Mouse (Mus musculus) liver, adult 2 months (tissue): ENCODE data around the gene Cd209e. TPM values are rescaled to one million over a fixed set of nuclear protein-coding genes. Genes with fewer than 3 reads are reported as not detected.
"Not testable (repeated sequence)": the region's sequence is repeated elsewhere in the genome, so short reads cannot be mapped to it uniquely, and the experiment has no call there.

ENCODE experiments used
- DNase-seq: peaks from one replicate; pipeline ENCODE4 v3.0.0-alpha.2; 2011; ENCODE audit warnings: low read depth, low spot score; ENCODE audit errors: extremely low read depth
- H3K27ac ChIP-seq: fragments of 200-500 bp; replicated peaks from 2 replicates; pipeline ENCODE4 v1.5.1; 2012; ENCODE audit warnings: low read depth, mild to moderate bottlenecking, control low read depth, inconsistent platforms, low read length; ENCODE audit not compliant: insufficient read depth
- H3K27me3 ChIP-seq: fragments of 200-500 bp; 2 replicates; pipeline ENCODE4 v1.6.1; 2012; ENCODE audit warnings: mild to moderate bottlenecking, moderate library complexity, low read length, inconsistent platforms; ENCODE audit not compliant: control insufficient read depth, insufficient read depth
- H3K36me3 ChIP-seq: fragments of 200-500 bp; 2 replicates; pipeline ENCODE4 v1.6.1; 2012; ENCODE audit warnings: low read length, inconsistent platforms; ENCODE audit not compliant: control insufficient read depth, insufficient read depth
- H3K4me1 ChIP-seq: fragments of 200-500 bp; 2 replicates; pipeline ENCODE4 v1.6.1; 2011; ENCODE audit warnings: low read length; ENCODE audit not compliant: control insufficient read depth, insufficient read depth
- H3K4me3 ChIP-seq: fragments of 200-500 bp; 2 replicates; pipeline ENCODE4 v1.5.1; 2011; ENCODE audit warnings: low read depth, mild to moderate bottlenecking, control low read depth, low read length, moderate library complexity; ENCODE audit not compliant: insufficient read depth
- H3K79me2 ChIP-seq: fragments of 200-500 bp; 2 replicates; pipeline ENCODE4 v1.6.1; 2012; ENCODE audit warnings: inconsistent platforms, mild to moderate bottlenecking, low read length, moderate library complexity; ENCODE audit not compliant: control insufficient read depth, insufficient read depth
- H3K9ac ChIP-seq: fragments of 200-500 bp; 2 replicates; pipeline ENCODE4 v1.6.1; 2012; ENCODE audit warnings: low read depth, mild to moderate bottlenecking, control low read depth, inconsistent platforms, low read length
- CTCF ChIP-seq: fragments of 200-500 bp; IDR thresholded peaks from 2 replicates; pipeline ENCODE4 v1.5.1; 2011; ENCODE audit warnings: low read depth, low read length, control low read depth
- POLR2A ChIP-seq: fragments of 200-500 bp; IDR thresholded peaks from 2 replicates; pipeline ENCODE4 v1.6.1; 2011; ENCODE audit warnings: low read length, control low read depth; ENCODE audit not compliant: insufficient read depth; ENCODE audit errors: extremely low read depth
- WGBS: fragments of 180-500 bp; shearing (Covaris S2); methylation state at CpG from one replicate; pipeline ENCODE4 v1.1.7; 2018; 5-methylcytosine and 5-hydroxymethylcytosine counted together
- polyA plus RNA-seq: library from polyadenylated mRNA; depleted of rRNA; stranded (reverse); fragments of >200 nt; gene quantifications from 2 replicates; pipeline ENCODE4 v1.2.3, GENCODE M21; 2012; rRNA removed
- total RNA-seq: library from RNA; depleted of rRNA; stranded (reverse); fragments of >200 nt; gene quantifications from 2 replicates; pipeline ENCODE4 v1.2.3, GENCODE M21; 2014; rRNA removed

Cd209e gene
- total RNA-seq (not detected in 2 replicates), polyA plus RNA-seq (not detected in 2 replicates)

DNA sequence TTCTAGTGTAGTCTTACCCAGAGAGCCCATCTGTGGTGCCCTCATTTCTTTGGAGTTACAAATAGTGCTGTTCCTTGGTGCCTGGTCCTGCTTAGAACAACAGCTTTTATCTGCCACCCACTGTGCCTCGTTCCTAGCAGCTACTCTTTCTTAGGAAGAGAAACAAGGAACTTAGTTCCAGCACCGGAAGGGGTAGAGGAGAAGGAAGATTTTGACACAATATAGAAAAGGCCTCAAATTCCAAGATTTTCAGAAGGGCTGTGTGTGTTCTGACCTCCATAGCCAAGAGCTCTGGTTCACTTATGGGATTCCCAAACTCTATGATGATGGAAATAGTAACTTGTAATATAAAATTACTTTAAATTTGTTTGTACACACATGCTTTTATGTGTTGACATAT is at the start of gene Cd209e:
Gene Cd209e, minus strand, starts transcription at position 101 of the 400 bp plus-strand sequence.
- DNase-seq = no peak
- no peaks in the 10 kb centered on the region for H3K79me2 ChIP-seq
- WGBS = 71% methylated on average over 2 of the region's 2 CpGs
- H3K27ac ChIP-seq = no peak within 1 kb of the TSS
- H3K4me3 ChIP-seq = no peak within 1 kb of the TSS
- TF ChIP-seq POLR2A (no peak), CTCF (no peak)
- no peaks in the 10 kb centered on the region for H3K27me3 ChIP-seq
- no peak within 1 kb of the TSS for H3K9ac ChIP-seq
- H3K36me3 ChIP-seq = no peaks in the 10 kb centered on the region
- no peaks in the 10 kb centered on the region for H3K4me1 ChIP-seq

DNA sequence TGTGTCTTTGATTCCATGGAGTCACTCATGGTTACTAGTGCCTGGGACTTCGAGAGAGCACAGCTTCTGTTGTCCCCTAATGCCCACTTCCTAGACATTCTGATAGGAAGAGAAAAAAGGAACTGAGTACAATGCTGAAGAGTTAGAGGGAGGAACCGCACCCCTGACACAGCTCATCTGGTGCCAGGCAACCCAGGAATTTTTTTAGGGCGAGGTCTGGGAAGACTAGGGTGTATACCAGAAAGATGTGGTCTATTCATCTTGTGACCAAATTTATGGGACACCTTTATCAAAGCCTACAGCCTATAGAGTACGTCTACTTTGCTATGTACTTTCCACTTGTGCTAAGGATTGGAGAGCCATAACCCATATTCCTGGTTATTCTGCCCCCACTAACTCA is 24.3 kb upstream of the Cd209e start, which contains the start of gene Cd209d:
Gene Cd209d, minus strand, starts transcription at position 101 of the 400 bp plus-strand sequence.
- DNase-seq = no peak
- no peaks in the 10 kb centered on the region for H3K36me3 ChIP-seq
- H3K27ac ChIP-seq = no peak within 1 kb of the TSS
- H3K79me2 ChIP-seq = no peaks in the 10 kb centered on the region
- no peak within 1 kb of the TSS for H3K4me3 ChIP-seq
- WGBS = 67% methylated on average over 4 of the region's 4 CpGs
- no peak within 1 kb of the TSS for H3K9ac ChIP-seq
- H3K27me3 ChIP-seq = no peaks in the 10 kb centered on the region
- no peaks in the 10 kb centered on the region for H3K4me1 ChIP-seq
- TF ChIP-seq CTCF (no peak), POLR2A (no peak)

DNA sequence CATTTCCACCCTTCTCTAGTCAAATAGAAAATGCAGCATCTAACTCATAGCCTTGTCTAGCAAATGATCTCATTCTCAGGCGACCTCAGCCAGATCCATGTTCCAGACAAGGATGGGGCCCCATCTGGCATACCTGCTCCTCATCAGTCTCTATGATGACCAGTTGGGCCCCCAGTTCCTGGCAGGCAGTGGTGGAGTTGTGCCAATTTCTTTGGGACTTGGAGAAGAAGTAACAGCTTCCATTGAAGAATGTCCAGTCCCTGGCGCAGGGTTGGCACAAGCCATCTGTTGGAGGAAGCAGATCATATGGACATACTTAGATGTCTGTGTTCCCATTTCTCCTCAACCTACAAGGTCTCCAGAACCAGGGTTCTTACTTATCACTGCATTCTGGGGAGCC is 22.0 kb upstream of the Cd209e start:
- Histone ChIP-seq H3K9ac (no peak overlapping the region), H3K27ac (no peak overlapping the region), H3K27me3 (no peaks in the 10 kb centered on the region), H3K79me2 (no peaks in the 10 kb centered on the region), H3K36me3 (no peaks in the 10 kb centered on the region), H3K4me3 (no peak overlapping the region), H3K4me1 (no peaks in the 10 kb centered on the region)
- WGBS = 81% methylated on average over 2 of the region's 2 CpGs
- DNase-seq = no peak
- TF ChIP-seq CTCF (no peak), POLR2A (no peak)

DNA sequence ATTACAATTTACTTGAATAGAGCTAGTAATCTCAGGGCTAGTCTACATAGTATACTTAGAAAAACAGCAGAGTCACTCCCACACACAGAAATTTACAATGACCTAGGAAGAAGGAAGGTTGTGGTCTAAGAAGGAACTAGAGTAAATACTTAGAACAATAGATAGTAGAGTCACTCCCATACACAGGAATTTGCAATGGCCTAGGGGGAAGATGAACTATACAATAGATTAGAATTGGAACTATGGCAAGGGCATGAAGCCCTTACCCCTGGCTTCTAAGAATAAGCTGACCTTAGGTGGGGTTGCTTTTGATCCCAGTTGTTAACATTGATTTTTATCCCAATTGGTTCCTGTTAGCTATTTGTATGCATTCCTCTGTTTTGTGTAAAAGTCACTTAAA is 8.6 kb upstream of the Cd209e start:
- not testable (repeated sequence) for H3K36me3 ChIP-seq, DNase-seq, H3K27me3 ChIP-seq, H3K9ac ChIP-seq, H3K27ac ChIP-seq, H3K4me1 ChIP-seq, H3K79me2 ChIP-seq, H3K4me3 ChIP-seq

DNA sequence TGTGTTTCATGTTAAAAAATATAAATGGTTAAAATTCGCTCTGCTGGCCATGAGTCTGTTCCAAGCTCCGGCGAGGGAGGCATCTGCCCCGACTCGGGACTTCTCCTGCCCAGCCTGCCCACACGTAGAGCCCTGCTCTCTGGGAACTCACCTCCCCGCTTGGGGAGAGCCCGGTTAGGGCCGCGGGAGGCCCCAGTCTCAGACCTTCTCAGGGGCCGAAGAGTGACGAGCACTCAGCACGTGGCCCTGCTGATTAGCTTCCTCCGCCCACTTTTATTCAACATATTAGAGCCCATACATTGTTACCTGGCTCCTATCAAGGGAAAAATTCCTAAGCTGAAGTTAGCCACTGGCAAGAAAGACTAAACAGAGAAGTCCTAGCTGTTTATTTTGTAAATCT is 51.0 kb downstream of the Cd209e start:
- no peak for TF ChIP-seq POLR2A
- no peak for TF ChIP-seq CTCF

More for the DNA sequence above, 51.0 kb downstream of the Cd209e start:
- no peak overlapping the region for H3K27ac ChIP-seq
- no peak overlapping the region for H3K9ac ChIP-seq
- no peaks in the 10 kb centered on the region for H3K79me2 ChIP-seq
- no peaks in the 10 kb centered on the region for H3K36me3 ChIP-seq
- no peaks in the 10 kb centered on the region for H3K4me1 ChIP-seq
- H3K4me3 ChIP-seq = no peak overlapping the region
- DNase-seq = no peak
- 81% methylated on average over 14 of the region's 14 CpGs for WGBS
- no peaks in the 10 kb centered on the region; the same call in 1 of the 2 replicates for H3K27me3 ChIP-seq

Other genes with a start within 250 kb of the Cd209e start
- gene Xab2, start 233.0 kb downstream of the Cd209e start, total RNA-seq = 14.9 and 15.2 TPM in 2 replicates
- gene Xab2, start 233.0 kb downstream of the Cd209e start, polyA plus RNA-seq = 21.1 and 26.8 TPM in 2 replicates
- 26.1 and 28.1 TPM in 2 replicates for gene Pet100, start 232.8 kb downstream of the Cd209e start, total RNA-seq
- 12.2 and 12.8 TPM in 2 replicates for gene Pet100, start 232.8 kb downstream of the Cd209e start, polyA plus RNA-seq
- not detected in 2 replicates for gene Pcp2, start 228.8 kb downstream of the Cd209e start, total RNA-seq
- not detected in 2 replicates for gene Pcp2, start 228.8 kb downstream of the Cd209e start, polyA plus RNA-seq
- 33.6 and 37.5 TPM in 2 replicates for gene Stxbp2, start 223.4 kb downstream of the Cd209e start, total RNA-seq
- 54.0 and 78.2 TPM in 2 replicates for gene Stxbp2, start 223.4 kb downstream of the Cd209e start, polyA plus RNA-seq
- gene Retn, start 198.5 kb downstream of the Cd209e start, total RNA-seq = 0.09 and 0.54 TPM in 2 replicates
- not detected in 2 replicates for gene Retn, start 198.5 kb downstream of the Cd209e start, polyA plus RNA-seq
- 0.28 TPM in 1 of 2 replicates, not detected in the other for gene Mcemp1, start 188.6 kb downstream of the Cd209e start, total RNA-seq
- gene Mcemp1, start 188.6 kb downstream of the Cd209e start, polyA plus RNA-seq = 0.11 TPM in 1 of 2 replicates, not detected in the other
- 1.9 and 2.6 TPM in 2 replicates for gene Fcor, start 181.9 kb downstream of the Cd209e start, total RNA-seq
- gene Fcor, start 181.9 kb downstream of the Cd209e start, polyA plus RNA-seq = 1.1 and 5.7 TPM in 2 replicates
- gene Trappc5, start 178.0 kb downstream of the Cd209e start, total RNA-seq = 15.3 and 18.3 TPM in 2 replicates
- gene Trappc5, start 178.0 kb downstream of the Cd209e start, polyA plus RNA-seq = 22.5 and 25.0 TPM in 2 replicates
- gene Fcer2a, start 160.1 kb downstream of the Cd209e start, total RNA-seq = 0.09 and 0.27 TPM in 2 replicates
- 0.49 and 0.51 TPM in 2 replicates for gene Fcer2a, start 160.1 kb downstream of the Cd209e start, polyA plus RNA-seq
- gene Clec4g, start 133.7 kb downstream of the Cd209e start, total RNA-seq = 100 and 133 TPM in 2 replicates
- gene Clec4g, start 133.7 kb downstream of the Cd209e start, polyA plus RNA-seq = 48.9 and 57.7 TPM in 2 replicates
- gene Cd209a, start 105.3 kb downstream of the Cd209e start, total RNA-seq = 0.09 and 0.40 TPM in 2 replicates
- gene Cd209a, start 105.3 kb downstream of the Cd209e start, polyA plus RNA-seq = 0.28 and 0.41 TPM in 2 replicates
- gene Cd209d, start 24.2 kb upstream of the Cd209e start, total RNA-seq = not detected in 2 replicates
- not detected in 2 replicates for gene Cd209d, start 24.2 kb upstream of the Cd209e start, polyA plus RNA-seq
- gene Cd209b, start 72.5 kb upstream of the Cd209e start, total RNA-seq = 0.28 TPM in 1 of 2 replicates, not detected in the other
- gene Cd209b, start 72.5 kb upstream of the Cd209e start, polyA plus RNA-seq = 0.09 and 0.22 TPM in 2 replicates
- gene Cd209c, start 100.4 kb upstream of the Cd209e start, total RNA-seq = not detected in 2 replicates
- gene Cd209c, start 100.4 kb upstream of the Cd209e start, polyA plus RNA-seq = not detected in 2 replicates